8 mouse cellular contexts compared by ENCODE assay signal in genomic region chr4:155151221-155151788, GRCm38 (mm10).
DNase-seq lines count a peak whose midpoint lies in the region; ATAC-seq and TF ChIP-seq lines count a peak whose summit lies in the region.

No protein-coding gene starts in this region.

- H3K4me2 ChIP-seq in liver, embryonic 14.5 days (ENCODE audit: low read depth), result peak overlapping the region; percentile 66
- peak overlapping the region; percentile 75 for H3K4me2 ChIP-seq in stomach, postnatal 0 days (replicated peaks; ENCODE audit: low read depth)

- H3K9ac ChIP-seq in liver, embryonic 14.5 days (replicated peaks), result no peak overlapping the region
- peak overlapping the region; percentile 79 for H3K9ac ChIP-seq in stomach, postnatal 0 days (ENCODE audit: low read length)

- H3K9me3 ChIP-seq in liver, embryonic 14.5 days (ENCODE audit: control insufficient read depth, low read length), result no peaks in the 10 kb centered on the region
- H3K9me3 ChIP-seq in stomach, postnatal 0 days (ENCODE audit: control insufficient read depth, low read length), result no peaks in the 10 kb centered on the region

- no peak overlapping the region for H3K27ac ChIP-seq in liver, embryonic 14.5 days
- H3K27ac ChIP-seq in stomach, postnatal 0 days (replicated peaks), result peak overlapping the region; percentile 97

- peak overlapping the region in 1 of 2 experiments; percentile 49; a peak in 2 of 4 replicates for H3K4me3 ChIP-seq in liver, embryonic 14.5 days (ENCODE audit: insufficient read depth in 1 of 2, low read depth in 2 of 2, low read length in 2 of 2)
- peak overlapping the region; percentile 49 for H3K4me3 ChIP-seq in stomach, postnatal 0 days (ENCODE audit: low read depth, low read length)

- peak; percentile 28 for DNase-seq in embryo, embryonic 10.5 days (ENCODE audit: low spot score)
- DNase-seq in embryo, embryonic 9.5 days (ENCODE audit: extremely low spot score), result no peak
- peak; percentile 23 for DNase-seq in thymus, postnatal 25 days
- DNase-seq in thymus, postnatal 10 days (ENCODE audit: low spot score in 2 of 2), result no peak
- no peak for DNase-seq in liver, embryonic 14.5 days (ENCODE audit: low read depth in 3 of 3, low spot score in 3 of 3)
- DNase-seq in stomach, postnatal 0 days (ENCODE audit: low spot score), result no peak
- DNase-seq in frontal cortex, postnatal 36 days (ENCODE audit: low spot score in 2 of 2), result no peak
- DNase-seq in cerebellum, postnatal 4 days (ENCODE audit: low spot score in 2 of 2), result no peak

- WGBS in liver, embryonic 14.5 days (ENCODE audit: insufficient replicate concordance), result 24% methylated on average over 12 of the region's 12 CpGs
- 43% methylated on average over 12 of the region's 12 CpGs for WGBS in stomach, postnatal 0 days

- no peak for ATAC-seq in liver, embryonic 14.5 days (ENCODE audit: insufficient read depth)
- ATAC-seq in stomach, postnatal 0 days (ENCODE audit: low FRiP score, low TSS enrichment), result no peak

- no peaks in the 10 kb centered on the region for H3K36me3 ChIP-seq in liver, embryonic 14.5 days (replicated peaks; ENCODE audit: control insufficient read depth, insufficient read depth, low read depth)
- peaks cover 7% of the 10 kb centered on the region for H3K36me3 ChIP-seq in stomach, postnatal 0 days (ENCODE audit: control insufficient read depth, insufficient read depth, low read length)

- H3K4me1 ChIP-seq in liver, embryonic 14.5 days (replicated peaks; ENCODE audit: control insufficient read depth in 2 of 2, insufficient read depth in 2 of 2, low read length in 1 of 2), result peaks cover 0 to 10% of the 10 kb centered on the region in 2 experiments; a peak in 2 of 4 replicates
- H3K4me1 ChIP-seq in stomach, postnatal 0 days (replicated peaks; ENCODE audit: control insufficient read depth, insufficient read depth), result peaks cover 12% of the 10 kb centered on the region

- TF ChIP-seq CTCF in liver, embryonic 14.5 days (IDR thresholded peaks at IDR 0.05; ENCODE audit: low read depth), result no peak
- TF ChIP-seq CTCF in stomach, postnatal 0 days (IDR thresholded peaks at IDR 0.05; ENCODE audit: low read depth), result no peak

- peaks cover 10% of the 10 kb centered on the region for H3K27me3 ChIP-seq in liver, embryonic 14.5 days (ENCODE audit: control insufficient read depth, insufficient read depth, low read length)
- H3K27me3 ChIP-seq in stomach, postnatal 0 days (ENCODE audit: control insufficient read depth, insufficient read depth, low read length), result no peaks in the 10 kb centered on the region

- no peak for TF ChIP-seq EP300 in liver, embryonic 14.5 days (IDR thresholded peaks at IDR 0.05; ENCODE audit: low read depth)
- TF ChIP-seq EP300 in stomach, postnatal 0 days (optimal IDR thresholded peaks at IDR 0.05), result no peak

Comparison
In these comparisons a context has a peak if more than half of its experiments do, and no peak if none do; other contexts are left out.
1. DNase-seq: peak in embryo, embryonic 10.5 days (single experiment) and thymus, postnatal 25 days (single experiment); none in embryo, embryonic 9.5 days (single experiment), thymus, postnatal 10 days (0 of 2), liver, embryonic 14.5 days (0 of 3), stomach, postnatal 0 days (single experiment), frontal cortex, postnatal 36 days (0 of 2) and cerebellum, postnatal 4 days (0 of 2).